Mouse (Mus musculus) cerebellum, adult 8-10 months (tissue): ENCODE measurements at regions not wholly inside any gene's neighbourhood (a gene's known extent, or its start where the extent isn't known, plus 50 kb on each side); places are given as distances from the start of the nearest gene placed in this dataset.

Source experiments
- DNase-seq: peaks from one replicate; pipeline ENCODE4 v3.0.0; 2022

- no peak for DNase-seq
Measured at GRCm38 (mm10) chr3:140061769-140062381, 856.4 kb downstream of the Stpg2 start.

- no peak for DNase-seq
Measured at GRCm38 (mm10) chr3:140062880-140063279, 857.4 kb downstream of the Stpg2 start.

- no peak for DNase-seq
Measured at GRCm38 (mm10) chr3:140084333-140084732, 878.8 kb downstream of the Stpg2 start.

- no peak for DNase-seq
Measured at GRCm38 (mm10) chr3:140085385-140085784, 879.9 kb downstream of the Stpg2 start.

GRCm38 (mm10) chr3:140088019-140088418 is 882.5 kb downstream of the Stpg2 start:
- DNase-seq, result no peak

GRCm38 (mm10) chr3:140091900-140092299 is 886.4 kb downstream of the Stpg2 start:
- no peak for DNase-seq

- no peak for DNase-seq
Measured at GRCm38 (mm10) chr3:140096854-140097540, 891.5 kb downstream of the Stpg2 start.

GRCm38 (mm10) chr3:140109401-140109800 is 903.9 kb downstream of the Stpg2 start:
- no peak for DNase-seq

GRCm38 (mm10) chr3:140111414-140112172 is 906.1 kb downstream of the Stpg2 start:
- DNase-seq, result no peak

GRCm38 (mm10) chr3:140115116-140115515 is 909.6 kb downstream of the Stpg2 start:
- no peak for DNase-seq

GRCm38 (mm10) chr3:140127310-140127709 is 921.8 kb downstream of the Stpg2 start:
- DNase-seq, result peak; percentile 32

GRCm38 (mm10) chr3:140129065-140129778 is 923.7 kb downstream of the Stpg2 start:
- peak; percentile 18 for DNase-seq

GRCm38 (mm10) chr3:140143900-140144299 is 938.4 kb downstream of the Stpg2 start:
- peak; percentile 91 for DNase-seq

GRCm38 (mm10) chr3:140147158-140147933 is 941.9 kb downstream of the Stpg2 start:
- no peak for DNase-seq

GRCm38 (mm10) chr3:140150530-140150951 is 945.0 kb downstream of the Stpg2 start:
- DNase-seq, result no peak

GRCm38 (mm10) chr3:140179471-140179870 is 974.0 kb downstream of the Stpg2 start:
- no peak for DNase-seq

GRCm38 (mm10) chr3:140182690-140183089 is 977.2 kb downstream of the Stpg2 start:
- no peak for DNase-seq

- no peak for DNase-seq
Measured at GRCm38 (mm10) chr3:140184899-140185525, 979.5 kb downstream of the Stpg2 start.

- no peak for DNase-seq
Measured at GRCm38 (mm10) chr3:140205914-140206313, 1000.4 kb downstream of the Stpg2 start.

GRCm38 (mm10) chr3:140221478-140221877 is 990.7 kb downstream of the Pdha2 start:
- no peak for DNase-seq

- no peak for DNase-seq
Measured at GRCm38 (mm10) chr3:140230712-140231111, 981.4 kb downstream of the Pdha2 start.

- no peak for DNase-seq
Measured at GRCm38 (mm10) chr3:140233144-140233543, 979.0 kb downstream of the Pdha2 start.
